Mouse (Mus musculus): Measurements from ENCODE around the gene Ppp1r13l.
A peak's percentile ranks its signal among the peaks of the same experiment; 100 is the strongest.

Ppp1r13l gene

DNA sequence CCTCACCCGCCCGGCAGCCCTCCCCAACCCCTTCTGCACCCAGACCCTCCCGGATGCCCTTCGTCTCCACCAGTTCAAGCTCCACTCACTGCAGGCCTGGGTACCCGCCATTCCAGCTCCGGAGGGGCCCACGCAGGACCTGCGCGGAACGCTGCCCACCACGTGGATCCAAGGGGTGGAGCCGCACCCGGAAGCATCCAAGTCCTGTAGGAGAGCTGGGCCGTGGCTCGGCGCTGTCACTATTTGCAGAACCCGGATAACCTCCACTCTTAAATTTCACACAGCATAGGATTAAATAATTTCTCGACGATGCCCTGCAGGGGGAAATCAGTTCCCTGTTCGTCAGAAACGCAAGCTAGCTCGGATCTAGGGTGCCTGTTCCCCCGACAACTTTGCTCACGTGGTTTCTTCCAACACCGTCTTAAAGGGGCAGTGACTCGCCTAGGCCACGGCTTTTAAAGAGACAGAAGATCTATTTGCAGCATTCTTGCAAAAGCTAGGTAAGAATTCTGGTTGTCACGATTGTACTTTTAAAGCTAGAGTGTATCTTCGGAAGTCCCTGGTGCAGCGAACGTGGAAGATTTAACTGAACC, at the start of gene Ppp1r13l, which contains the start of gene Cd3eap:
Ppp1r13l (plus strand) TSS at position 451 of the 593 bp plus-strand sequence.
Cd3eap (minus strand) TSS at position 185 of the 593 bp plus-strand sequence.
- peak; percentile 87 to 88 for DNase-seq

DNA sequence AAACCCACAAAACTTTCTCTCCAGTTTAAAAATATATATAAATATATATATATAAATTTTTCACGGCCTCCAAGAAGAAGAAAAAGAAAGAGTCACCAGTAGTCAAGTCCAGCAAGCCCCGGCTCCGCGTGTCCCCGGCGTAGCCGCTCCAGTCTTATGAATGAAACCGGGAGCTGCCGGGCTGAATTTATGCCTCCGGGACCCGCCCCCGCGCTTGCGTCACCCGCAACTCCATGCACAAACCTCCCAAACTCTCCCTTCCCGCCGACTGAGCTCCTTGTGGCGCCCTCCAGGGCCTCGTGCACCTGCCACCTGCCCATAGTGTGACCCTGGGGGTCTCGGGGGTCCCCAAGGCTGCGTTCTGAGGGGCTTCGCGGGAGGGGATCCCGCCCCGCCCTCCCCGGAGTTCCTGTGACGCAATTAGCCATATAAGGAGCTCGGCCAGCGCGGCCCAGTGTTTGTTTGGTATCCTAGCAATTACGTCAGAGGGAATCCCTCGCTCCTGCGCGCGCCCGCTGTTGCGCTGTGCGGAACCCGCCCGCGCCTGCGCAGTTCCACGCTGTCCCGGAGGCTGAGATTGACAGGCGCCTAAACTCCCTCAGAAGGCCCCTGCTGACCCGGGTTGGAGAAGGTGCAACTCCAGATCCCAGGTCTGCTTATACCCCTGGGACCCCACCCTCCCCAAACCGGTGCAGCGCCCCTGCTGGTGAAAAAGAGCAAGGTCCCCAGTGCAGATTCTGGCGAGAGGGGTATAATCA, 49.5 kb upstream of the Ppp1r13l start, which contains the start of gene Fosb:
Fosb (minus strand) TSS at position 168 of the 758 bp plus-strand sequence.
- DNase-seq, result peak; percentile 96

DNA sequence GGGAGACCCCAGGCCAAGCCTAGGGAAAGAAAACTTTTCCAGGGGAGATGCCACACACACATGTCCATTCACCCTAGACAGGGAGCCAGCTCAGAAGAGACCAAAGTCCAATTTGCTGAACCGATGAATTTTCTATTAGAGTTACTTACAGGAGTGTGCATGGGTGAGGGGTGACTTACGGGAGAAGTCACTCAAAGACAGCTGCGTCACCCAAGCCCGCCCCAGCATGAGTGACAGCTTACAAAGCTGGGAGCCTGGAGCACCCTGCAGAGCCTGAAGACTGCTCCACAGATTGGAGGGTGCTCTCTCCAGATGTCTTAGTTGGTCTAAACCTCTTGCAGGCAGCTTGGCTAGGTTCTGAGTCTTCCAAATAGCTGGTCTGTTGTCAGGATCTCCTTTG, 47.6 kb upstream of the Ppp1r13l start:
- DNase-seq, result no peak

GRCm38 (mm10) chr7:19314033-19314432, 45.5 kb upstream of the Ppp1r13l start:
- DNase-seq, result no peak

DNA sequence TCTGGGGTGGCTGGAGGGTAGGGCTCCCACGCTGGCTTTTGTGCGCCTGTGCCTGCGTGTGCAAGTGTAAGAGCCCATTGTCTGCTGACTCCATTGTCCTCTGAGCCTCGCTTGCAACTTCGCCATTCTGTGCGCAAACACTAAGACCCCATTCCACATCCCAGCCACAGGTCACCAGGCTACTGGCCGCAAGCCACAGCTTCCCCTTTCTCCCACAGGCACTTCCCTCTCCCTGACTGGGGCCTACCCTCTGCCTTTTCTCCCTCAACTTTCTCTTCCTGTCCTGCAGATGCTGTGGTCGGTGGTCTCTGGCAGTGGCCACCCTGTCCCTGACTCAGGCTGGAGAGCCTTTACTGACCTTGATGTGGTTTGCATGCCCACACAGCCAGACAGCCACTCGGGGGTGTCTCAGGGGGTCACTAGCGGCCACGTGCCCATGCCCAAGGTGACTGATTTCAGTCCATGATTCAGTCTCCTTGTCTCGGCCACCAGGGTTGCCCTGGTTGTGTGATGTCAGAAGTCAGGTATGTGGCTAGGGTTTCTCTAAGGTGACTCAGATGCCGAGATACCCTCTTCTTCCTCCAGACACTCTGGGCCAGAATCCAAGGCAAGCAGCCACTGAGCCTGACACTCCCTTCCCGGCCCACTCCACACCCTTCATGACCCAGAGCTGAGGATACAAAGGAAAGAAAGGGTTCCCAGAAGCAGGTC, 42.9 kb upstream of the Ppp1r13l start:
- no peak for DNase-seq

DNA sequence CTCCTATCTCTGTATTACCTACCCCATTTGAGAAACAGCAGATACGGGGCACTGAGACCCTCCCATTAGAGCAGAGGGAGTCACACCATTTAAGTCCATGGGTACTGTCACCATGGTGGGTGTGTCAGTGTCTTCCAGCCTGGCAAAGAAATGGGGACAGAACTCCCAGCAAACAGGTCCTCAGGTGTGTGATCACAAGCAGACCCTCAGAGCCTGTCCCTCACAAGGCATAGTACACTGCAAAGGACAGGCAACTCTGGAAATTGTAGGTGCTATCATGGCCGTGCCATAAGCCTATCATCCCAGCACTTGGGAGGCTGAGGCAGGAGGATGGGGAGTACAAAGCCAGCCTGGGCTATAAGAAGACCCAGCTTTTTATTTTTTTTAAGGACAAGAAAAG, 41.3 kb upstream of the Ppp1r13l start:
- DNase-seq, result no peak

DNA sequence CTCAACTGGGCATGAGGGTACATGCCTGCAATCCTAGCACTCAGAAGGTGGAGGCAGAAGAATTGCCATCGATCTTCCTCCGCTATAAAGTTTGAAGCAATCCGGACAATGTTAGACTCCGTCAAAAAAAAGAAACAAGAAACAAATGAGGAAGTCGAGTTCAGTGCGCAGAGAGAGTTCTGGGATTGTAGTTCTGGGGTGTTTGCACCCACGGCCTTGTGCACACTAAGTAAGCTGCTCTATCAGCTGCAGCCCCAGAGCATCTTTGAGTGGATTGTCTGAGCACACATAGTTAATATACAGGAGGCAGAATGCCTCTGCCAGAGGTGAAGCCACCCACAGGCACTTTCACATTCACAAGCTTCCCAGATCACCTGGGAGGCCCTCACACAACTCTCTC, 40.9 kb upstream of the Ppp1r13l start:
- DNase-seq, result no peak

DNA sequence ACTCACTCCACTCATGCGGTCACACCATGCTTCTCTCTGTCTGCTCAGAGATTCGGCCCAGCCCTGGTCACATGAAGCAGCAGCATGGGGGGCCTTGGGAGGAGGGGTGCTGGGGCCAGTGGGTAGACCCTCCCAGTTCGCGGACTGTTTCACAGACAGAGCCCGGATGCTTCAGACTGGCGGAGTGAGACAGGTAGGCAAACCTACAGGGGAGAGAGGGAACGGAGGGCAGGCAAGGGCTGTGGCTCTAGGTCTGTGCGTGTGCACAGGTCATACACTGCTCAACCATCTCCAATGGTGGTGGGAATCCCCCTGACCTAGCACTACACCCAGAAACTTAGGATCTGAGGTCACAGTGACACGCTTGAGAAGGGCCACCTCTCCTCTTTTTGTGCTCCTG, 40.1 kb upstream of the Ppp1r13l start:
- no peak for DNase-seq

DNA sequence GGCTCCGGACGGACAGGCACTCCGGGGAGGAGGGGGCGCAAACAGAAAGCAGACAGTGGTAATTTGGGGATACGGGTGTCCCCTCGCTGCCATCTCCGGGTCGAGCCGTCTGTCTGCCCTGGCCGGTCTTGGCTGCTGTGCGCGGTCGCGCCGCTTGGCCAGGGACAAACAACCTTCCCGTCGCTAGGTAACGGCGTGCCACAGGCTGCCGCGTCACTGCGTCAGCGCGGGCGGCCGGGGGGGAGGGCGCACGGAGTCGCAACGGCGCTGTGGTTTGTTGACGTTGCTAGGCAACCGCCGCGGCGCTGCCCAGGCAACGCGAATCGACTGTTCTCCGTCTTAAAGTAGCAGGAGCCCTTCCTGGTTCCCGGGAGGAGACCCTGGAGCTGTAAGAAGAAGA, 39.6 kb upstream of the Ppp1r13l start:
- DNase-seq, result peak; percentile 91 to 95

DNA sequence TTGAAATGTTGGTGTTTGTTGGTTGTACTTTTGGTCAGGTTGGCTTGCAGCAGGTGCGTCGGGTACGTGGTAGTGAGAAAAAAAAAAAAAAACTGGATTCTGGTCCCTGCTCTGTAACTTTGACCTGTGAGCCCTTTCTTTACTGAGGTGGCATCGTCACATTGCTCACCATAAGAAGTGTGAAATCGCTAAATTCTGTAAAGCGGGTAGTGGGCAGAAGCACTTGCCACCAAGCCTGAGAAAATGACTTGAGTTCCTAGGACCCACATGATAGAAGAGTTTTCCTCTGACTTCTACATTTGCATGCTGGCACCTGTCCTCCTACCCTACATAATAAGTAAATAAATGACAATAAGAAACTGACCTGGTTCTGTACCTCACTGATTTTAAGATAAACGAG, 38.9 kb upstream of the Ppp1r13l start:
- DNase-seq, result no peak

DNA sequence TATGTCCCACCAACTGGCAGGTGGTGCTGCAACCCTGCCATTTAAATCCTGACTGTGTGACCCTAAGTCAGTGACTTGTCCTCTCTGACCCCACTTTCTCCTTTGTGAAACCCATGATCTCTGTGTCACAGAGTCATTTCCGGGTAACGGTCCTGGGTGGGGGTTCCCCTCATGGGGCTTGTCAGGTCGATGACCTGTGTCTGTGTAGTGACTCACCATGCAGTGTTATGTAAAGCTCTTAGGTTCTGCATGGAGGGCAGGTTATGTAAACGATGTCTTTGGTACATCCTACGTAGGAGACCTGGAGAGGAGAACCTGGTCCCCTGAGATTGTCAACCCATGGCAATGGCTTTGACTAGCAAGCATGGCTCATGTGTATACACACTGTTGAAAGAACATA, 38.1 kb upstream of the Ppp1r13l start:
- no peak for DNase-seq

GRCm38 (mm10) chr7:19322489-19322888, 37.1 kb upstream of the Ppp1r13l start:
- no peak for DNase-seq

- no peak for DNase-seq
Measured at GRCm38 (mm10) chr7:19324221-19324620, 35.3 kb upstream of the Ppp1r13l start.

DNA sequence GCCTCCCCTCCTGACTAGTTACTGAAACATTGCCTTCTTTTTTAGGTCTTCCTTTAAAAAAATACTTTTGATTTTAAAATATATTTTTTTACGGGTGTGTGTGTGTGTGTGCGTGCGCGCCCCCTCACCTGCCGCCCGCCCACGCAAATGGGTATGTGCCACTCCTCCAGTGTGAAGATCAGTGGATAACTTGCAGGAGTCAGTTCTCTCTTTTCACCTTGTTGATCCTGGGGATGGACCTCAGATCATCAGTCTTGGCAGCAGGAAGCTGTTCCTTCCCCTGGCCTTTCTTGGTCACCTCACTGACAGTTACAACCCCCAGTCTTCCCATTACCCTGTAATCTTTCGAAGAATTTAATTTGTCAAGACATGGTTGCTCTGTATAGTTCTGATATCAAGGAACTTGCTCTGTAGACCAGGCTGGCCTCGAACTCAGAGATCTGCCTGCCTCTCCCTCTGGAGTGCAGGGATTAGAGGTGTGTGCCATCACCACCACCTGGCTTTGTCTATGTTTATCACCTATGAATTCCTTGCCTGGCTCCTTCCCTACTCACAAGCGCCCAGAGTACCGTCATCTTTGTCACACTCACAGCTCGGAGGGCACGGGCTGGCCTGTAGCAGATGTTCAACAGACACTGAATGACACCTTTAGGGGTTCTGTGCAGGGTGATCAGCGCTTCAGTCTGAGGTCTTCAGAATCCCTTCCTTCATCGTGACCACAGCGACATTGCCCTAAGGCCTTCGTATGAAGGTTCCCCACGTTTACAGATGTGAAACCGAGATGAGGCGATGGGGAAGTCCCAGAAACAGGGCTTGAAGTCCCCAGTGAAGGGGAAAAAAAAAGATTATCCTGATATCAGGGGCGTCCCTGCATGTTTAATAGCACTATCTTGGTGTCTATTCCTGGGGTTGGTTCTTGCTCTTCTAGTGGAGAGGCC, 34.0 kb upstream of the Ppp1r13l start:
- DNase-seq, result no peak

DNA sequence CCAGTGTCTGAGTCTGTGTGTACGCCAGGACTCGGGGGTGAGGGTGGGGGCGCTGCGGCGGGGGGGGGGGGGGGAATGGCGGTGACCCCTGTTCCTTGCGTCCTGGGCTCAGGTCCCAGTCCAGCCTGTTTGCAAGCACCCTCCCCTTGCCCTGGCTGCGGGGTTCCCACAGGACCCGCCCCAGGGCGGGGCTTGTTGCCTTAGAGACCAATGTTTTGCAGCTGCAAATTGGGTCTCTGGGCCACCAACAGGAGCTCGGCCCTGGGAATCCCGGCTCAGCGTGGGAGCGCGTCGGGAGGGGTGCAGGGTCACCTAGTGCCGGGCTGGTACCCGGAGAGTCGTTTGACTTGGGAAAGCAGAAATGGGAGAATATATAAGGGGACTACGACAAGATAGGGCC, 33.2 kb upstream of the Ppp1r13l start:
- DNase-seq, result peak; percentile 55 to 70

GRCm38 (mm10) chr7:19327128-19327527, 32.4 kb upstream of the Ppp1r13l start:
- peak; percentile 79 to 83 for DNase-seq

DNA sequence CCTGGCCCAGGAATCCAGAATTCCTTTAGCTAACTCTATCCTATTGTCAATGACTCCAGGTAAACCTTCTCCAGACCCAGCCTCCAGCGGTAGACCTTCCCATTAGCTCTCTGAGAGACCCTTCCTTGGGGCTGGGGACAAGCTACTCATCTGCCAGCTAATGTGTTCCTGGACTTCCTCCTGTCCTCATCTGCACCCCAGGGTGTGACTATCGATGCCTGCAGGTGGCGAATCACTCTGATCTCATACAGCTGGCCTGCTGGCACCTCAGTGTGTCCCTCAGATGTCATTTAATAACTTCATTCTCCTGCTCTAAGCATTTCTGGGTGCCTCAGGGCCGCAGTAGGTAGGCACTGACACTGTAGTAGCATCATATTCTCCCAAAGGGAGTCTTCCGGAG, 31.8 kb upstream of the Ppp1r13l start:
- no peak for DNase-seq

DNA sequence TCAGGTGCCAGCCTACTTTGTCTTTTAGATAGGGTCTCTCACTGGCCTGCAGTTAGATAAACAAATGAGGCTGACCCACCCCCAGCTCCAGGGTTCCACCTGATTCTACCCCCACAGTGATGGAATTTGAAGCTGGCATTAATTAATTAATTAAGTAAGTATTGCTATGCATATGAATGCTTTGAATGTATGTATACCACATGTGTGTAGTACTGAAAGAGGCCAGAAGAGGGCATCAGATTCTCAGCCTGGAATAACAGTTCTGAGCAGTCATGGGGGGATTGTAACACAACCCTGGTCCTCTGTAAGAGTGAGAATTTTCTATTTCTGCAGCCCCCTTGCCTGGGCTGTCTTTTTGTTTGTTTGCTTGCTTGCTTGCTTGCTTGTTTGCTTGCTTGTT, 31.1 kb upstream of the Ppp1r13l start:
- no peak for DNase-seq

- DNase-seq, result no peak
Measured at GRCm38 (mm10) chr7:19331910-19332309, 27.6 kb upstream of the Ppp1r13l start.

DNA sequence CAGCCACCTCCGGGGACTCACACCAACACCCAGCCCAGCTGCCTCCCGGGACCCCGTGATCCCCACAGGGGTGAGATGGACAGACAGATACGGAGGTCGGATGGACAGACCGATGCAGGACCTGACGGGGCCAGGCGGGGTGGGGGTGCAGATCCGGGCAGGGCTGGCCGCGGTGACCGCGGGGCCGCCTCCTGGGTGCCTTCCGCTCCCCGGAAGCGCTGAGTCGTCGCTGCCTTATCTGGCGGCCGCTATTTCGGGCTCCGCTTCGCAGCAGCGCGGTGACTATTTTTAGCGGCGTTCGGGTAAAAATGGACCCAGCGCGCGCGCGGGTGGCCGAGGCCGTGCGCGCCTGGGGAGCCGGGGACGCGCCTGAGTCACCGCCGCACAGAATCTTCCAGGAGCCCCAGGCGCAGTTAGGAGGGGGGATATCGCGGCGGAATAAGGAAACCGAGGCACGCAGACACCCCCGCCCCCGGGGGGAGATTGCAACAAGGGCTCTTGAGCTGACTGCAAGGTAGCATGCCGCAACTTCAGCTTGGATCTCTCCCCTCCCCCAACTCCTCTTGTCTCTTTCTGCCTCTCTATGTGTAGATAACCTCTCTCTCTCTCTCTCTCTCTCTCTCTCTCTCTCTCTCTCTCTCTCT, 26.7 kb upstream of the Ppp1r13l start:
- DNase-seq, result peak; percentile 76 to 78

DNA sequence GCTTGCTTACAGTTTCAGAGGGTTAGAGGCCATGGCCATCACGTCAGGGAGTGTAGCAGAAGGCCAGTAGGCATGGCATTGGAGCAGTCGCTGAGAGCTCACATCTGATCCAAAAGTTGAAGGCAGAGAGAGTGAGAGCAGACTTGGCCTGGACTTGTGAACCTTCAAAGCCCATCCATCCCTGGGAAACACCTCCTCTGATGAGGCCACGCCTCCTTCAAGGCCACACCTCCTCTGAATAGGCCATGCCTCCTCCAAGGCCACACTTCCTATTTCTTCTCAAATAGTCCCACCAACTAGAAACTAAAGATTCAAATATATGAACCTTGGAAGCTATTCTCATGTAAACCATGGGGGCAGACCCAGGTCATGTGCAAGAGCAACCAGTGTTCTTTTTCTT, 24.0 kb upstream of the Ppp1r13l start:
- DNase-seq, result no peak

DNA sequence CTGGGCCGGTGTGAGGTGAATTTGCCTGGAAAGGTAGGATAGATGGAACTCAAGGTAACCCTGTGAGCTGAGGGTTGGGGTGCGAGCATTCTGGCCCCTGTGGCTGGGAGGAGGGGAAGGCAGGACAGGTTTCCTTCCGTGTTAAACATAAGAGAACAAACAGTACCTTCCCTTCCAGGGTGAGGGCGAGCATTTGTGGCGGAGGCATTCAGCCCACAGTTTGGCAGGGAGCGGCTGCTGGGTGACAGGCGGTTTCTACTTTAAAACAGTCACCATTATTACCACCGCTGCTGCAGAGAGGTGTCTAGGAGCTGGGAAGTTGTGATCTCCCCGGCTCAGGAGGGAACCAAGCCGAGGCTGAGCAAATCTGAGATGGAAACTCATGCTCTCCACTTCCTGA, 22.4 kb upstream of the Ppp1r13l start:
- no peak for DNase-seq
